Mouse (Mus musculus): Measurements from ENCODE around the gene Syt3. TPM values are rescaled to one million over a fixed set of nuclear protein-coding genes. Genes with fewer than 3 reads are reported as not detected.

Gene Syt3
- 16.9 and 17.6 TPM in 2 replicates for polyA plus RNA-seq (2015; fragmentation: Nextera tagmentation; extraction: Ambion mirVana)

GRCm38 (mm10) chr7:44383980-44384715 is at the start of gene Syt3:
TSS of gene Syt3 (plus strand) at chr7:44384102.
- Histone ChIP-seq H3K9ac (replicated peaks) (peak within 1 kb of the TSS; percentile 80), H3K36me3 (no peaks in the 10 kb centered on the region), H3K4me1 (replicated peaks) (peaks cover 21% of the 10 kb centered on the region), H3K9me3 (no peaks in the 10 kb centered on the region), H3K27me3 (peaks cover 19% of the 10 kb centered on the region; the same call in 1 of the 2 replicates), H3K27ac (peak within 1 kb of the TSS; percentile 59), H3K4me2 (replicated peaks) (peak within 1 kb of the TSS; percentile 89), H3K4me3 (replicated peaks) (peak within 1 kb of the TSS; percentile 55)
- ATAC-seq: peak; percentile 88
- 0% methylated on average over 33 of the region's 33 CpGs for WGBS

GRCm38 (mm10) chr7:44334139-44334538 is 49.8 kb upstream of the Syt3 start:
- Histone ChIP-seq H3K36me3 (peaks cover 23% of the 10 kb centered on the region), H3K27me3 (peaks cover 55% of the 10 kb centered on the region), H3K27ac (no peak overlapping the region), H3K9ac (replicated peaks) (no peak overlapping the region), H3K9me3 (no peaks in the 10 kb centered on the region), H3K4me2 (replicated peaks) (no peak overlapping the region), H3K4me1 (replicated peaks) (peaks cover 33% of the 10 kb centered on the region), H3K4me3 (replicated peaks) (no peak overlapping the region)
- WGBS: 72% methylated on average over 14 of the region's 14 CpGs
- no peak for ATAC-seq

- peak overlapping the region; percentile 80 for H3K4me2 ChIP-seq (replicated peaks)
- H3K4me1 ChIP-seq (replicated peaks): peaks cover 33% of the 10 kb centered on the region
- H3K4me3 ChIP-seq (replicated peaks): peak overlapping the region; percentile 63
- no peaks in the 10 kb centered on the region for H3K9me3 ChIP-seq
- whole genome bisulfite sequencing: 6% methylated on average over 25 of the region's 40 CpGs
- peak; percentile 82 for ATAC-seq
- peak overlapping the region; percentile 93 for H3K27ac ChIP-seq
- H3K36me3 ChIP-seq: peaks cover 19% of the 10 kb centered on the region
- peaks cover 56% of the 10 kb centered on the region for H3K27me3 ChIP-seq
- H3K9ac ChIP-seq (replicated peaks): peak overlapping the region; percentile 90
These were observed 48.6 kb upstream of the Syt3 start for GRCm38 (mm10) chr7:44335031-44335878.

- Histone ChIP-seq H3K4me3 (replicated peaks) (peak overlapping the region; percentile 63), H3K27me3 (peaks cover 56% of the 10 kb centered on the region), H3K9ac (replicated peaks) (peak overlapping the region; percentile 90), H3K4me1 (replicated peaks) (peaks cover 33% of the 10 kb centered on the region), H3K36me3 (peaks cover 16% of the 10 kb centered on the region), H3K27ac (peak overlapping the region; percentile 93), H3K9me3 (no peaks in the 10 kb centered on the region), H3K4me2 (replicated peaks) (peak overlapping the region; percentile 80)
- 1% methylated on average over 51 of the region's 54 CpGs for WGBS
- peak; percentile 76 for ATAC-seq
These were observed 47.6 kb upstream of the Syt3 start for GRCm38 (mm10) chr7:44336046-44337021.

DNA sequence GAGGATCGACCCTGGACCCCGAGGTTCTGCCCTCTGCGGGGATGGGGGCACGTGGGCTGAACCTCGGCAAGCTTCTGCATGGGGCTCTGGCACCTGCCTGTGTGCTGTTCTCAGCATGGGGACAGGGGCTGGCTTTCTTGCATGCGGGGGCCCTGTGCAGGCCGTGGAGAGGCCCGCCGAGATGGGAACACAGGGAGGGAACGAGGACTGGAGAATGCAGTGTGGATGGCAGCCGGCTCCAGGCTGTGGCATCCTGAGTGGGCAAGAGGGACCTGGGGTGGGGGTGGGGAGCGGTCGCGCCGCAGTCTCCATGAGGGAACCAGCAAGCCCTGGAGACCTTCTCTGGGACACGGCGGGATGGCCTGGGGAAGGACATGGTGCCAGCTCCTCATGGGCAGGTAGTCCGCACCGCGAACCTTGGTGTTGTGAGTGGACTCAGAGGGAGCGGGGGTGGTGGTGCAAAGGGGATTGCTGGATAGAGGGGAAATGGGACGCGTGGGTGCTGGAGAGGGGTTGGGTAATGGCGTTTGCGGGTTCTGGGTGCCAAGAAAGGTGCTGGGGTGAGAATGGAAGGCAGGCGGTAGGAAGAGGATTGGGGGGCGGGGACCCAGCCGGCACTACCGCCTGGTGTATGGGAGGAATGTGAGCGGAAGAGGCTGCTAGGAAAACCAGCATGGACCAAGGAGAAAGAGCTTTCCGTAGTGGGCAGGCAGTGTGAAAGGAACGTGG is 46.6 kb upstream of the Syt3 start:
- peak; percentile 12 for ATAC-seq
- peak overlapping the region; percentile 93 for H3K27ac ChIP-seq
- peak overlapping the region; percentile 80 for H3K4me2 ChIP-seq (replicated peaks)
- H3K27me3 ChIP-seq: peaks cover 56% of the 10 kb centered on the region
- 3% methylated on average over 32 of the region's 32 CpGs for WGBS
- peak overlapping the region; percentile 63 for H3K4me3 ChIP-seq (replicated peaks)
- H3K9ac ChIP-seq (replicated peaks): peak overlapping the region; percentile 90
- H3K4me1 ChIP-seq (replicated peaks): peaks cover 33% of the 10 kb centered on the region
- no peaks in the 10 kb centered on the region for H3K9me3 ChIP-seq
- H3K36me3 ChIP-seq: peaks cover 15% of the 10 kb centered on the region

GRCm38 (mm10) chr7:44340226-44340625 is 43.7 kb upstream of the Syt3 start:
- peaks cover 30% of the 10 kb centered on the region for H3K36me3 ChIP-seq
- H3K4me1 ChIP-seq (replicated peaks): peaks cover 28% of the 10 kb centered on the region
- peaks cover 40% of the 10 kb centered on the region for H3K27me3 ChIP-seq
- ATAC-seq: no peak
- no peak overlapping the region for H3K4me2 ChIP-seq (replicated peaks)
- no peaks in the 10 kb centered on the region for H3K9me3 ChIP-seq
- WGBS: 70% methylated on average over 6 of the region's 6 CpGs
- H3K27ac ChIP-seq: no peak overlapping the region
- H3K9ac ChIP-seq (replicated peaks): no peak overlapping the region
- no peak overlapping the region for H3K4me3 ChIP-seq (replicated peaks)

DNA sequence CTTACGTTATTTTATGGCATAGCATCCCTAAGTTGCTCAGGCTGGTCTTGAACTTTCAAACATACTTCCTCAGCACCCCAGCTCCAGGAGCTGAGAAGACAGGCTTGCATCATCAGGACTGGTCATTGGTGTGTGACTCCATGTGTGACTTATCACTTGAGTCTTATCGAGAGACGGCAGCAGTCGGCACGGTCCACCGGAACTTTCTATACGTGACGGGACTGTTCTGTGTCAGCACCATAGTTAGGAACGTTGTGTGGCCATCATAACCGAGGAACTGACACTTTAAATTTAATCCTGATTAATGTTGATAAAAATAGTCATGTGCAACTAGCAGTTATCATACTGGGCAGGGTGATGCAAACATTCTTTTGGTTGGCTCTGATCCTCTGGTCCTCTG is 42.8 kb upstream of the Syt3 start:
- Histone ChIP-seq H3K9me3 (no peaks in the 10 kb centered on the region), H3K27me3 (peaks cover 31% of the 10 kb centered on the region), H3K36me3 (peaks cover 39% of the 10 kb centered on the region), H3K4me1 (replicated peaks) (peaks cover 23% of the 10 kb centered on the region), H3K27ac (no peak overlapping the region), H3K9ac (replicated peaks) (no peak overlapping the region), H3K4me2 (replicated peaks) (no peak overlapping the region), H3K4me3 (replicated peaks) (no peak overlapping the region)
- WGBS: 90% methylated on average over 10 of the region's 10 CpGs
- ATAC-seq: no peak

DNA sequence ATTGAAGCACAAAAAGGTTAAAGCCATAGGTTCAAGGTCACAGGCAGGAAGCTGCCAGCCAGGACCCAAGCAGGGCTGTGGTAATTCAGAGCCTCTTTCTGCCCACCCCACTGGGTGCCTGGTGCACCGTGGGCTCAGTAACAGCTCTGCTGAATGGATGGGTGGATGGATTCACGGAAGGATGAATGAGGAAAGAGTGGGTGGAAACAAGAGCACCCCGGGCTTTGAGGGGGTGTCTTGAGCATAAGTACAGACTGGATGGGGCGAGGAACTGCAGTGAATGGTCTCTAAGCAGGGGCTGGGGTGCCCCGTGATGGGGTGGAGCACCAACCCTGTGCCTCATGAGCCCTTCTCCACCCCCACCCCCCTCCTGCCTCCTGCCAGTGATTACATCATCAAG is 42.2 kb upstream of the Syt3 start:
- Histone ChIP-seq H3K27me3 (peaks cover 25% of the 10 kb centered on the region), H3K4me2 (replicated peaks) (no peak overlapping the region), H3K27ac (no peak overlapping the region), H3K9ac (replicated peaks) (no peak overlapping the region), H3K4me1 (replicated peaks) (peaks cover 17% of the 10 kb centered on the region), H3K4me3 (replicated peaks) (no peak overlapping the region), H3K36me3 (peaks cover 45% of the 10 kb centered on the region), H3K9me3 (no peaks in the 10 kb centered on the region)
- no peak for ATAC-seq
- WGBS: 80% methylated on average over 5 of the region's 5 CpGs

DNA sequence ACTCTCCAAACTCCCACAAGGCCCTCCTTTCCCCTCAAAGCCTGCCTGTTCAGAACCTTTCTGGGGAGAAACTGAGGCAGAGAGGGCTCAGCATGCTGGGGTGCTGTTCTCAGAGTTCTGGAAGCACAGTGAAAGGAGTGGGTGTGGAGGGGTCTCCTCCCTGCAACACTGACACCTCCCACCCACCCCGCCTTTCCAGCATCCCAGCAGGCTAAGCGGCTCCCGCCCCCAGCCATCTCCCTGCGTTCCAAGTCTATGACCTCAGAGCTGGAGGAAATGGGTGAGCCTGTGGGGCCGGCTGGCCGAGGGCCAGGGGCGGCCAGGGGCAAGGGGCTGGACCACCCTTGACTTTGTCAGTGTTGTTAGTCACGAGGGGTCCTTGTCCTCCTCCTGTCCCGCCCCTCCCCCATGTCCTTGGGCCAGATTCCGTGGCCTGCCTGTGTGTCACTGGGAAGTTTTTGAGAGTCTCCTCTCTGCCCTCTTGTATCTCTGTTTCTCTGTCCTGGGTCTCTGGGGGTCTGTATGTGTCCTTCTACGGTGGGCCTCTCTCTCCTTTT is 40.4 kb upstream of the Syt3 start:
- 34% methylated on average over 11 of the region's 11 CpGs for WGBS
- Histone ChIP-seq H3K9me3 (no peaks in the 10 kb centered on the region), H3K4me1 (replicated peaks) (no peaks in the 10 kb centered on the region), H3K9ac (replicated peaks) (no peak overlapping the region), H3K4me3 (replicated peaks) (no peak overlapping the region), H3K27ac (no peak overlapping the region), H3K4me2 (replicated peaks) (no peak overlapping the region), H3K27me3 (peaks cover 13% of the 10 kb centered on the region), H3K36me3 (peaks cover 61% of the 10 kb centered on the region)
- ATAC-seq: no peak

- no peaks in the 10 kb centered on the region for H3K9me3 ChIP-seq
- no peak for ATAC-seq
- WGBS: 82% methylated on average over 12 of the region's 12 CpGs
- no peak overlapping the region for H3K4me2 ChIP-seq (replicated peaks)
- H3K36me3 ChIP-seq: peaks cover 67% of the 10 kb centered on the region
- H3K4me1 ChIP-seq (replicated peaks): no peaks in the 10 kb centered on the region
- H3K27ac ChIP-seq: no peak overlapping the region
- H3K9ac ChIP-seq (replicated peaks): no peak overlapping the region
- H3K27me3 ChIP-seq: peaks cover 17% of the 10 kb centered on the region
- no peak overlapping the region for H3K4me3 ChIP-seq (replicated peaks)
These were observed 39.3 kb upstream of the Syt3 start for GRCm38 (mm10) chr7:44344622-44345021.

DNA sequence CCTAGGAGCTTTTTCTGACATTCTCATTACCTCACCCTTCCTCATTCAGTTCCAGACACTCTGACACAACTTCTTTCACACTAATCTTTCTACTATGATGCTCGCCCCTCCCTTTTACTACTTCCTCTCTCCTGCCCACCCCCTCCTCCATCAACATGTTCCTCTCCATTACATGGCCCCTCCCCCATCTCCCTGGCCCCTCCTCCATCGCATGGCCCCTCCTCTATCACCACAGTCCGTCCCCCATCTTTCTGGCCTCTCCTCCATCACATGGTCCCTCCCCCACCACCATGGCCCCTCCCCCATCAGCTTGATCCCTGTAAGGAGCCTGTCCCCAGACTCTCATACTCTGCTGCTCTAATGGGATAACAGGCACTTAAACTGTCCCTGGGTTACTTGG is 34.9 kb upstream of the Syt3 start:
- peaks cover 37% of the 10 kb centered on the region for H3K4me1 ChIP-seq (replicated peaks)
- H3K27me3 ChIP-seq: peaks cover 53% of the 10 kb centered on the region
- no peak overlapping the region for H3K4me3 ChIP-seq (replicated peaks)
- no peak overlapping the region for H3K9ac ChIP-seq (replicated peaks)
- 31% methylated on average over 3 of the region's 3 CpGs for WGBS
- H3K36me3 ChIP-seq: peaks cover 55% of the 10 kb centered on the region
- H3K4me2 ChIP-seq (replicated peaks): no peak overlapping the region
- H3K9me3 ChIP-seq: no peaks in the 10 kb centered on the region
- ATAC-seq: no peak
- no peak overlapping the region for H3K27ac ChIP-seq

All from midbrain, embryonic 13.5 days (tissue).